Mouse (Mus musculus) lung, adult 2 months (tissue): ENCODE measurements around the gene Adssl1.

Source experiments
- CTCF ChIP-seq: fragments of 200-500 bp; IDR thresholded peaks from 2 replicates; pipeline ENCODE4 v1.5.1; 2011; ENCODE audit warnings: mild to moderate bottlenecking, low read length, control low read depth; ENCODE audit not compliant: insufficient read depth
- POLR2A ChIP-seq: fragments of 200-500 bp; IDR thresholded peaks from 2 replicates; pipeline ENCODE4 v1.6.1; 2011; ENCODE audit warnings: low read depth, mild to moderate bottlenecking, control low read depth, low read length, borderline replicate concordance; ENCODE audit errors: extremely low read depth

DNA sequence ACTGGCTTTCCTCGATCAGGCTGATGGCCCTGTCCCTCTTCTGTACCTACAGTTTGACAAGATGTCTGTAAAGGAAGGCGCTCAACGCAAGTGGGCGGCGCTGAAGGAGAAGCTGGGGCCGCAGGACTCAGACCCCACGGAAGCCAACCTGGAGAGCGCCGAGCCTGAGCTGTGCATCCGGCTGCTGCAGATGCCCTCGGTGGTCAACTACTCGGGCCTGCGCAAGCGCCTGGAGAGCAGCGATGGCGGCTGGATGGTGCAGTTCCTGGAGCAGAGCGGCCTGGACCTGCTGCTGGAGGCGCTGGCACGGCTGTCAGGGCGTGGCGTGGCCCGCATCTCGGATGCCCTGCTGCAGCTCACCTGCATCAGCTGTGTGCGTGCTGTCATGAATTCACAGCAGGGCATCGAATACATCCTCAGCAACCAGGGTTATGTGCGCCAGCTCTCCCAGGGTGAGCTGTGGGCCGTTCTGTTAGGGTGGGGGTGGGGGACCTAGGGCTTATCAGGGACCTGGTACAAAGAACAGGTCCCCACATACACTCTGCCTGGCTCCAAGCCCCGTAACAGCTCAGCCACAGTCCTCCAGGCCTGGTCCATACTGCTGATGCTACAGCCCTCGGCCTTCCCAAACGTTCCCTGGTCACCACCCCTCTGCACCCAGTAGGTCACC is 19.8 kb upstream of the Adssl1 start:
- TF ChIP-seq CTCF (no peak), POLR2A (no peak)
